Mouse (Mus musculus): ENCODE results near the gene Fbxl15.
A peak's percentile ranks its signal among the peaks of the same experiment; 100 is the strongest.

The Fbxl15 gene

GRCm38 (mm10) chr19:46322996-46323572, 4.9 kb upstream of the Fbxl15 start:
- DNase-seq (ENCODE audit: low read depth, low spot score): no peak

GRCm38 (mm10) chr19:46323716-46324115, 4.3 kb upstream of the Fbxl15 start:
- no peak for DNase-seq (ENCODE audit: low read depth, low spot score)

GRCm38 (mm10) chr19:46324366-46324765, 3.6 kb upstream of the Fbxl15 start:
- no peak for DNase-seq (ENCODE audit: low read depth, low spot score)

- DNase-seq (ENCODE audit: low read depth, low spot score): no peak
Measured at GRCm38 (mm10) chr19:46324918-46325317, 3.1 kb upstream of the Fbxl15 start.

- DNase-seq (ENCODE audit: low read depth, low spot score): no peak
Measured at GRCm38 (mm10) chr19:46326019-46326755, 1.8 kb upstream of the Fbxl15 start.

- peak; percentile 72 for DNase-seq (ENCODE audit: low read depth, low spot score)
Measured at GRCm38 (mm10) chr19:46326756-46327305, 1.2 kb upstream of the Fbxl15 start, which contains the start of gene Psd. Gene Psd (minus strand): TSS chr19:46327156.

- DNase-seq (ENCODE audit: low read depth, low spot score): no peak
Measured at GRCm38 (mm10) chr19:46327531-46328064, 386 bp upstream of the Fbxl15 start.

- no peak for DNase-seq (ENCODE audit: low read depth, low spot score)
Measured at GRCm38 (mm10) chr19:46329031-46329641, 1.2 kb downstream of the Fbxl15 start.

GRCm38 (mm10) chr19:46329951-46330350, 2.0 kb downstream of the Fbxl15 start:
- DNase-seq (ENCODE audit: low read depth, low spot score): peak; percentile 87

GRCm38 (mm10) chr19:46330696-46331095, 2.7 kb downstream of the Fbxl15 start:
- DNase-seq (ENCODE audit: low read depth, low spot score): no peak

- no peak for DNase-seq (ENCODE audit: low read depth, low spot score)
Measured at GRCm38 (mm10) chr19:46331326-46331725, 3.3 kb downstream of the Fbxl15 start.

GRCm38 (mm10) chr19:46331936-46332335, 4.0 kb downstream of the Fbxl15 start:
- DNase-seq (ENCODE audit: low read depth, low spot score): no peak

GRCm38 (mm10) chr19:46332721-46333339, 4.8 kb downstream of the Fbxl15 start:
- DNase-seq (ENCODE audit: low read depth, low spot score): no peak

GRCm38 (mm10) chr19:46333906-46334305, 5.9 kb downstream of the Fbxl15 start:
- no peak for DNase-seq (ENCODE audit: low read depth, low spot score)

- no peak for DNase-seq (ENCODE audit: low read depth, low spot score)
Measured at GRCm38 (mm10) chr19:46337719-46338330, 9.8 kb downstream of the Fbxl15 start.

- DNase-seq (ENCODE audit: low read depth, low spot score): peak; percentile 98
Measured at GRCm38 (mm10) chr19:46338331-46338936, 10.4 kb downstream of the Fbxl15 start, which contains the start of gene Cuedc2. Gene Cuedc2 (minus strand): TSS chr19:46338702.

GRCm38 (mm10) chr19:46338942-46339286, 10.9 kb downstream of the Fbxl15 start:
- DNase-seq (ENCODE audit: low read depth, low spot score): no peak

GRCm38 (mm10) chr19:46339287-46339971, 11.4 kb downstream of the Fbxl15 start:
- DNase-seq (ENCODE audit: low read depth, low spot score): no peak

- peak; percentile 85 for DNase-seq (ENCODE audit: low read depth, low spot score)
Measured at GRCm38 (mm10) chr19:46344710-46345419, 16.9 kb downstream of the Fbxl15 start.

- DNase-seq (ENCODE audit: low read depth, low spot score): no peak
Measured at GRCm38 (mm10) chr19:46347146-46347545, 19.2 kb downstream of the Fbxl15 start.
